Mouse (Mus musculus) mouse trophoblast stem cell (cell line): ENCODE results near the gene Scn7a.

ENCODE experiments used
- in situ Hi-C, 2 experiments: fragments of 300-500 bp; cut with MseI, MboI; formaldehyde crosslinking; loops; 2 replicates in 1 of 2; 3 replicates in 1 of 2; pipeline ENCODE4 v1.15.1; 2025

Gene Scn7a

DNA sequence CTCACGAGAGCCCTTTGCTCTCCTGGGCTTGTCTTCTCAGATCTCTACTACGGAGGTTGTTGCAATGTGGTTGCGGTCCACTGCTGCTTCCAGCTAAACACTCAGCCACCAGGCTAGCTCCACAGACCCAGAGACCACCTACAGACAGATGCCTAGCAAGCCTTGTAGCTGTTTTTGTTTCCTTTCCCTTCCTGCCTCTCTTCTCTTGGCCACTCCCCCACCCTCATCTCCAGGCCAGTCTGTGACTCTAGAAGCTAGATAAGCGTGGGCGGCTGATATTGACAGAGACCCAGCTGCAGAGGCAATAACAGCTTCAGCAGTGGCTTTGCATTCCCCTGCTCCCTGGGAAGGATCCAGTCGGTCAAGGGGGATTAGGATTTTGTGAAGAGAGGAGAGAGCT is at the start of gene Scn7a:
Gene Scn7a, minus strand, starts transcription at position 150 of the 400 bp plus-strand sequence.
- in situ Hi-C loops, result no loop called here

DNA sequence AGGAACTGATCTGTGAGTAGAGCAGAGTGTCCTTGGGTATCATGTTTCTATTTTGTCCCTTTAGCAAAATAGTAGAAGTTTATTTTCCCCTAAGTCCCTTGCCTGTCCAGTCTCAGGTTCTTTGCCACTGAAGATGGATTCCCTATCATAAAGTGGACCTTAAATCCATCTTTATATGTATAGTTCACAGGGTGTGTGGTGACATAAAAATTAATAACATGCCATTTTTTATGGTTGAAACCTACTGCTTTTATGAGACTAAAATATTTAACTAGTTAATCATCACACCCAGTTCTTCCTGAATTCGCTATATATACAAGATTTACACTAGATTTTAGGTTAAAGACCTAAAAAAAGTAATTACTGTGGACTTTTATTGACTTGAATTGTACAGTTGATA is 43.0 kb upstream of the Scn7a start:
- in situ Hi-C loops, result no loop called here

DNA sequence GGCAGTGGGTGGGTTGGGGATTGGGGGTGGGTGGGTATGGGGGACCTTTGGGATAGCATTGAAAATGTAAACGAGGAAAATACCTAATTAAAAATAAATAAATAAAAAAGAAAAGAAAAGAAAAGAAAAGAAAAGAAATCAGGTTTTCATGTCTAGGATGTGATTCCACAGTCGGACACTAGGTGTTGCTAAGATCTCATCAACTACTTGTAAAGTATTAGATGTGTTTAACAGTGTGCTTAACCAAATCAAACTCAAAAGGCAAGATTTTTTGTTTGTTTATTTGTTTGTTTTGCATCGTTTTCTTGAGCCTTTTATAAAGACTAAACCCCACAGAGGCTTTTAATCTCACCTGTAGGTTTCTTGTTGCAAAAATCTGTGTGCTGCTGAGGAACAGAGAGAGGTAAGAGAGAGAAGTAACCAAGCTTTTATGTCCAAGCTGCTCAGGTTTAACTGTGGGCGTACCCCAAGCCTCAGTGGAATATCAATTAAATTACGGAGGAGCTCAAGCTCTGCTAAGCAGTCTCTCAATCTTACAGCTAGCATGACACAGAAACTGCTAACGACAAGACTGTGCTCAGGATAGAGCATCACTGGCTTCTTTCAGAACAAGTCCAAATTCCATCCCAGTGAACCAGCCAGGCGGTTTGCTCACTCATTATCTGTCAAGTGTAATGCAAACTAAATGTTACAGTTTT is 35.3 kb upstream of the Scn7a start:
- in situ Hi-C loops, result no loop called here

DNA sequence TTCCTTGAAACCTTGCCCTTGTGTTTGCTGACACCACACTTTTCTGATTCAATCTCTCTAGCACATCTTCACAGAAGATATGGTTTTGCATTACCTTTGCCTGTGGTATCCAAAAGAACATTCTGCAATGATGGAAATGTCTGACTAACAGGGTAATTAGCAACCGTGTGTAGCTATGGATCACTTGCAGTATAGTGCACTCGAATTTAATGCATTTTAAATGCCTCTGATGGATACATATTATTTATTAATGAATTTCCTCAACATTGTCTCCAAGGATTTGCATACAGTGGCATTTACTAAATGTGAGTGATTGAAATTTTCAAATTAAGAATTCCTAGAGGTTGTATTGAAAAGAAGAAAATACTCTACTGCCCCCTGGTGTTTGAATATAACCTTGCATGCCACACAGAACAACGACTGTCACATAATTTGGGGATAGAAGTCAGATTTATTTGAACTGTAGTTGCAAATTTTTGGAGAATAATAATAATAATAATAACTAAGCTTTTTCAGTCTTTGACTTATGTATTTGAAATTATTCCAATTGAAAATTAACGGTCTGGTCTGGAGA is 15.0 kb upstream of the Scn7a start:
- in situ Hi-C loops, result no loop called here

DNA sequence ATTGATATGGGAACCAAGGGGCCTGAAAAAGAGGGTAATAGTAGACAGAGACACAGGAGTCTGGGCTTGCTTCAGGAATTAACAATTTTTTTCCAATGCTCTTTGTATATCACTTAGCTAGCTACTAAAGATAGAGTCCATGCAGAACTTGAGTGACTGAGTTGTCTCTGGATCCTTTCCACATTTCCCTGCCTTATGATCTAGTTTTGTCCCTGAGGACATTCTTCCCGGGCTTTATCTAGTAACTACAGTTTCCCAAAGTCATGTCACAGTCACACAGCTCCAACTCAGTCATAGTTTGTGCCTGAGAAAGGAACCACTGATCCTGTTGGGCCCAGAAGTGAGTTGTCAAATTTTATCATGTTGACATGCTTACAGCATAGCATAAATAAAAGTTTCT is 12.8 kb upstream of the Scn7a start:
- in situ Hi-C loops, result no loop called here

DNA sequence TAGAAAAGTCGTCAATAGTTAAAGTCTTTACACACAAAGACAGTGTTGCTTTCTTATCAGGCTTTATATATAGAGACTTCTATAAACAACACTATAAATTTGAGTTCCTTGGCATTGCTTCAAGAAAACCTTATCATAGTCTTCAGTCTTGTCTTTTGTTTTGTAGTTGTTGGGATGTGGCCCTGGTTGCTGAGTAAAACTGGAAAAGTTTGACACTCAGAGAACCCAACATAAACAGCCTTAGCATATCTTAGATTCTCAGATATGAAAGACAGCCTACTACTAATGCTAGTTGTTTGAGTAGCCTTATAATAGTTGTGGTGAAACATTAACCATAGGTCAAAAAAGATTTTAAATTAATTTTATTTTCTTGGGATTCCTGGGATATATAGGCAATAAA is 6.9 kb upstream of the Scn7a start:
- in situ Hi-C loops, result no loop called here

DNA sequence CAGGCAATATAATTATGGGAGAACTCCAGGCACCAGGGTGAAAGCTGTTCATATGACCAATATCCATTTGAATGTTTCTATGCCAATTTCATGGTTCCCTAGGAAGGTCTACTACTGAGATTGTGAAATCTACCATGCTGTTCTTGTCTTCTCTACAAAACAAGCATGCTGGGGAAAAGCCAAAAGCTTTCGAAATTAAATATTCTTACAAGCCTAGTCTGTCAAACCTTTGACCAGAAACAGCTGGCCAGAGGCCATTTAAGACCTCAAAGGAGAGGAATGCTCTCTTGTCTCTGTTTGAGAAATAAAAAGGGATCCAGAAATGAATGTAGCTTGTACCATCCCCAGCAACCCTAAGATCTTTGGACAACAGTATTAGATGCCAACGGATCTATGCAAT is 3.8 kb downstream of the Scn7a start:
- in situ Hi-C loops, result no loop called here

DNA sequence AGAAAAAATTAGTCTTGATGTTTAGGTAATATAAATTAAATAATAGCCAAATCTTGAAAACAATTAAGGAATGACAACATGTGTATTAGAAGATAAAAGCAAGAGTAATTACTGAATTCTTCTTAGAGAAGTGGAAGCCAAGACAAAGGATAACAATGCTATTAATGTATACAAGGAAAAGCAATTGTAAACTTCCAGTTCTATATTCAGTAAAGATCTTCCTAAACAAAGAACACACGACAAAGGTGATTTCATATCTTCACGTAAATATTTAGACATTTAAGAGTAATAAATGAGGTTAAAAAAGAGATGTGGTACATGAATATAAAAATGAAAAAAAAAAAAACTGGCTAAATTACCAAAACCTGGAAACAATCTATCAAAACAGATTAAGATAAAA is 16.7 kb downstream of the Scn7a start:
- in situ Hi-C loops, result no loop called here

DNA sequence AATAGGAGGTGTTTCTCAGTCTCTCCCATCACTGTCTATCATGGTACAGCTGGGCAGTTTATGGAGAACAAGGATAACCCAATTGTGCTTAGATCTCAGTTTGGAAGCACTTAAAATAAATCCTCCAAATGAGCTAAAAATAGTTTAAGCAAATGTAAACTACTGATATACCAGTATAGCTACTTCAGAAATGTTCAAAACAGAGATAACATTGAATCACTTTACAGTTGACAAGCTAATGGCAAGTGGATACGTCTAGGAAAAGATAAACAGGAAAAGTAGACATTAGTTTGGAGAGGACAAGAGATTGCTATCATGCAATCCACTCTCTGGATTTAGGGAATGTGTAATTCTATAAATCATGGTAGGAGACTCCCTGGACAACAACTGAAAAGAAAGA is 19.5 kb downstream of the Scn7a start:
- in situ Hi-C loops, result no loop called here

DNA sequence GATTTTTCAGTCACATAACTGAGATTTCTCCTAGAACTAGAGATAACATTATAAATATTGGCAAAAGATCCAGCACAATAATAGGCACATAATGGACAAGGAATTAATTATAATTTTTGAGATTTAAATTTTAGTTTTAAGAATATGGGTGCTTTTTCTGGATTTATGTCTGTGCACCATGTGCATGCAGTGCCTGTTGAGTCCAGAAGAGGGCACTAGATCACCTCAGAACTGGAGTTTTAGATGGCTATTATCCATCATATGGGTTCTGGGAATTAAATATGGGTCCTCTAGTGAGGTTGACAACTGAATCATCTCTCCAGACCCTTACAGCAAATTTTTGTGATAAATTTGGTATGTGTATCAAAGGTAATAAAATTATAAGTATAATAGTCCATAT is 21.8 kb downstream of the Scn7a start:
- in situ Hi-C loops, result no loop called here

DNA sequence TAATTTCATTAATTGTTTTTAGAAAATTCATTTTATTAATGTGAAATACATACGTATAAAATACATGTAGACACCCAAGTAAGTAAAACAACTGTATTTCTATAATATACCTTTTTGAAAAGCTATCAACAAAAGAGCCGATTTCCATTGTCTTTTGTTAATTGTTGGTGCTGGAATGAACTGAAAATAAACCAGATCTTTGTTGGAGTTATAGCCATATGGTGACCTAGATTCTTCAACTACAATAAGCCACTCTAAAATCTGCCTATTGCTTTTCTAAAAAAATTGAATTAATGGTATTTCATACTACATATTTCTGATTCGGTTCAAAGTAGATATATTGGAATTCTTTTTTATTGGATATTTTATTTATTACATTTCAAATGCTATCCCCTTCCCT is 56.7 kb downstream of the Scn7a start:
- in situ Hi-C loops, result no loop called here

DNA sequence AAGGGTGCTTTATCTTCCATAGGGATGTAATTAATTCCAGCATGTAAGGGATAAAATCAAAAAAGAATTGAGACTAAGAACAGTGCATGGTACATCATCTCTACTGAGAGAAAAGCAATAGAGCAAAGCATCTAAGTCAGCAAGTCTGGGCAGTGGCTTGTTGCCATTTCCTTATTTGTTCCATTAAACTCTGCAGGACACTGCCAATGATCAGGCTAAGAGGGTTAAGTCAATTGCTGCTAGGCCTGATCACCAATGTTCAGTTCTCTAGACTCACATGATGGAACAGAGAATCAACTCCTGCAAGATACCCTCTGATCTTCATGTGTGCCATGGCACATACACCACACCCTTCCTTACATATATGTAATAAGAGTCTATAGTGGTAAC is 57.1 kb downstream of the Scn7a start:
- in situ Hi-C loops, result no loop called here

DNA sequence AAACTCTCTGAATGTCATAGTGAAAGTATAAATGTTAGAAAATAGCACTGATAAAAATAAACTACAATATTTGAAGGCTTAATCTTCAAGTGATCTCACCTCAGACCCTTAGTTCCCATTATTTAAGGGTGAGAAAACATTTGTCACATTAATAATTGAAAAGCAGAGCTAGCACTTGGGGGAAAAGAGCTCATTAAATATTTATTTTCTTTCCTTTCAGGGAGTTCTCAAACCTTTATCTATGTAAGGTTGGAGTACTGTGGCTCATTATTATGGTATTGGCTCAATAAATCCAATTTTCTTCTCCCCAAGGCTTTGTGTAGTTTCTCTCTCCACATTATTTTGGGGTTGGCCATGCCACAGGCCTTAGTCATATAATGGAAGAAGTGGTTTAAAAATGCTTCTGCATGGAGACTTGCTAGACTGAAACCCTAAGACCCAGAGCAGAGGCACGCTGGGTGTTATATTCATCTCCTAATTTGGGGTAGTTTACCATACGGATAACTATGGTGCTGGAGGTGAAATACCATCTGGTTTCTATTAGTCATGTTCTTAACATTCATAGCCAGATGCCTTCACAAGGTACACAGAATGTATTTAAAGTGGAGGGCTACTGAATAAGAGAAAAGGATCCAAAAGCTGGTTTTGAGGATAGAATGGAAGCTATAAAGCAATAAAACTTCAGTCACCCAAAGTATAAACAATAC is 57.7 kb downstream of the Scn7a start:
- in situ Hi-C loops, result no loop called here

DNA sequence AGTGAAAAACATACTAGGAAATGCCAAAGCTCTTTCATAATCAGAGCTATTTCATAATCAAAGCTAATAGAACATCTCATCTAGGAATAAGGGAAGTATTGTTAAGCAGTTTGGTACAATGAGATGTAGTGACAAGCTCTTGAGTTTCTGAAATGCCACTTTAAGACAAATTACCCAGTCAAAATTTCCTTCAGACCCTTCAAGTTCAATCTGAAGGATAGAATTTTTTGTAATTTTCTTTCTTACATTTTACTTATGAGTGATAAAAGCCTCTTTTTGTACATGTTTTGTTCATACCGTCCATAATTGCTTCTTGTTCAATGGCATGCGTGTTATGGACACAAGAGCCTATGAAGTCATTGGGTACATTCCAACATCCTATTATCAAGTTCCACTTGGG is 72.6 kb downstream of the Scn7a start:
- in situ Hi-C loops, result no loop called here

DNA sequence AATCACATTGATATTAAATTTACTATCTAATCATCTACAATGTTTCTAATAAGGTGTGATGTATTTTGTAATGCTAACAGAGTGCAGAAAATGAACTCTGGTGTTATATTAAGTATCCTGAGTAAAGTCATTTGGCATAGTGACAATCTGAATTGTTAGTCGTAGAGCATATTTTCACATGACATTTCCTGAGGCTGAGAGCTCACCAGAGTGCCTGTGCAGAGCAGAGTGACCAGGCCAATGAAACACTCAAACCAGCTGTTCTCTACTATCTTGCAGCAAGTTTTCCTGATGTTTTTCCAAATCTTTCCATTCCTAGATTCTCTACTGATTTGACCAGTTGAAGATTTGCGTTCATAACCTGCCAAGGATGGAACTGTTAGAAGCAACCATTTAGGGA is 92.4 kb downstream of the Scn7a start:
- in situ Hi-C loops, result no loop called here

DNA sequence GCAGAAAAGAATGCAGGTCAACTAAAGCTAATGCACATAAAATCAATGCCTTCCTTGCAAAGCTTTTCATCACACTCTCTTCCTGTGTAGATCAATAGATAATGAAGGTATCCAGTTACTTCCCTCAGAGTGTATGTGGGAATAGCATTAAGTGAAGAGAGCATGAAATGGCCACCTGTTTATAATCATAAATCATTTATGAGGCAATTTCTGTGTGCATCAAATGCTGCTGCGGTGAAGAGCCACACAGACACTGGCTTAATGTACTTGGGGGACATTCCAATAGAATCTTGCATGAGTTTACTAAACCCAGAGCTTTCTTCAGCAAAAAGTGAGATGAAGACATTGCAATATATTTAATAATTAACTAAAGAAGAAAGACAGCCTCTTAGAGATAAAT is 122.7 kb downstream of the Scn7a start:
- in situ Hi-C loops, result no loop called here

DNA sequence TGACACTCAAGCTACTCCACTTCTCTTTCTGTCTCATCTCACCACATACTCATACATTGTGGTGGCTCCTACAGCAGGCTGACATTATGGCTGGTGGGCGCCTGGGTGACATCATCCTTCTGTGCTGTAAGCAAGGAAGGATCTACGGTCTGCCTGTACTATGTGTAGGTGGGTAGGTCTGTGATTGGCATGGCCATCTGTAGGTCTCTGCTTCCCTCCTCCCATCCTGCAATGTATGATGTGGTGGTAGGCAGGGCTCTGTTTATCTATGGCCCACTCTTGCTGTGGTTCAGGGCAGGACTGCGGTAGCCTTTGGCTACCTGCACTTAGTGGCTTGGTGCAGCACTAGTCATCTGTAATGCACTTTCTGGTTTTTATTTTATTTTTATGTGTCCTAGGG is 128.3 kb downstream of the Scn7a start:
- in situ Hi-C loops, result no loop called here

DNA sequence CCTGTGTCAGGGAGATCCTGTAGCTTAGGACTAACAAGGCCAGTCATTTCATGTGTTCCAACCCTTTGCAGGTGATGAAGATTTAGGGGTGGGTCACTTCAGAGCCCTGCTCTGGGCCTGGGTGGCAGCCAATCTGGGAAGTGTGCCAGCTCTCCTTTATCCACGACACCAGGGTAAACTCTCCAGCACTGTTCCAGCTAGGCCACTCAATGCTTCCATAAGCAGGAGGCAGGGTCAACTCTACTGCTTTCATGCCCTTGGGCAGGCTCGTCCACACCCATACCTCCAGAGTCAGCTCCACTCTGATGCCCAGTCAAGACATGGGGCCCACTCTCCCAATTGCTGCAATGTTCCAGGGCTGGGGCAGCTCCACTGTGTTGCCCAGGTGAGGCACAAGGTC is 129.3 kb downstream of the Scn7a start:
- in situ Hi-C loops, result no loop called here

DNA sequence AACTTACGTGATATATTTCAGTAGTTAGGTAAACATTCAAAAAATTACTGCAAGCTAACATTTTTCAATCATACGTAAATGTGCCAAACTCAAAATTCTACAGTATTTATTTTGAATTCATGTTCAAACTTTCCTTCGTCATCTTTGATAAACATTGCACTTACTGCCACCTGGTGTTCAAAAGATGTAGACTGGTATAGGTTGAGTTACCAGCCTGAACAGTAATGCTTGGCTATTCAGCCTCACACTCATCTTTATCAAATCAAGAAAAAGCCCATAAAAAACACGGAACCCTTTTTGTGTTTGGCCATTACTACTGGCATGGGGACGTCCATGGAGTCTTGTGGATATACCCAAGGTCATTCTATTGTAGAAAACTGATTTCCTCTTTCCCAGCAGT is 140.3 kb downstream of the Scn7a start:
- in situ Hi-C loops, result loop anchor here in 1 of 2 experiments (10.0 kb wide), 1 partner anchor 170 kb away; no protein-coding TSS in a partner anchor

DNA sequence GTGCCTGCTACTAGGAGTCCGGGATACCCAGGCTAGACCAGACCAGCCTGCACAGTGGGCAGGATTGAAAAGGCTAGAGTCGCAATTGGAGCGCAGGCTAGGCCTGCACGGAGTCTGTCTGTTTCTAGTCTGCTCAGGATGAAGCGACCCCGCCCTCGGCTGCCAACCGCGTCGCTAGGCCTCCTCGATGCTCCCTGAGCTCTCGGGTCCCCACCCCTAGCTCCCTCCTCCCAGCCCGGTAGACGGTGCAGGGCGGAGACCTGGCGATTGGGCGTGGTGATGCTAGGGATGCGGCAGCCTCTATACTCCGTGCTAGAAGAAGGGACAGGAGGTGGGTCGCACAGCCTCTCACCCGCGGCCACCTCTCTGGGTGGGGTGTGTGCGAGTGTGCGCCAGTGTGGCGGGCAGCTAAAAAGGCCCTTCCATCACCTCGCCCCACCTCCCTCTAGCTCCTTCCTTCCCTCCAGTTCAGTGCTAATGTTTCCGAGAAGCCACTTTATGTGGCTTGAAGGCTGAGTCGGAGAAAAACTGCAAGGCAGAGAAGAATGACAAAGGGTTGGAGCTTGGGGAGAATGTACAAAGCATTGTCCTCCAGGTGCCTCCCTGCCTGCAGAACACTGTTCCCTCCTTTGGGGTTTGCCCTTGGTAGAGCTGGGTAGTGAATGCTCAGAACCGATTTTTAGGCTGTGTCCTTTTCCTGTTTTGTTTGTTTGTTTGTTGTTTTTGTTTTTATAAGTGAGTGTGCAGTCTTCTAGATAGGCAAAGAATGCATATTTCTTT is 149.9 kb downstream of the Scn7a start, which contains the start of gene Scn9a:
Gene Scn9a, minus strand, starts transcription at position 383 of the 780 bp plus-strand sequence.
- in situ Hi-C loops, result no loop called here

DNA sequence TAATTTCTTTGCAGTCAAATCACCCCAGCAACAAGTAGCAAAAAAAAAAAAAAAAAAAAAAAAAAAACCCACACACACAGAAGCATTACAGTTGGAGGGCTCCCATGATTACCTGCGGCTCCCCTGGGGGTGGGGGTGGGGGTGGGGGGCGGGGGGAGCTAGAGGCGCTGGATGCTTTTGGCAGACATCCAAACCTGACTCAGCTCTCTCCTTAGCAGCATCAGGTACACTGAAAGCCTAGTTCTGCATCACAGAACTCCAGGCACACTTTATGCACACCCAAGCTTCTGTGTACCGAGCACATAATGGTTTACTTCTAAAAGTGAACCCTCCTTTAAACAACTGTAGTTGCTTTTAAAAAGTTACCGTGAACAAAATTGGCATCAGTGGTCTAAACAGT is 152.0 kb downstream of the Scn7a start:
- in situ Hi-C loops, result no loop called here
